Mouse (Mus musculus) myocyte (in vitro differentiated cells): ENCODE results near the gene Sec14l3. TPM values are rescaled to one million over a fixed set of nuclear protein-coding genes. Genes with fewer than 3 reads are reported as not detected.

Source experiments
- H3K27me3 ChIP-seq: one replicate; pipeline ENCODE4 v1.6.1; 2011; ENCODE audit not compliant: control insufficient read depth, insufficient read depth, insufficient read length
- H3K36me3 ChIP-seq: one replicate; pipeline ENCODE4 v1.6.1; 2011; ENCODE audit not compliant: control insufficient read depth, insufficient read depth
- H3K4me2 ChIP-seq: one replicate; pipeline ENCODE4 v1.6.1; 2011; ENCODE audit warnings: low read depth, control low read depth
- H3K4me3 ChIP-seq: one replicate; pipeline ENCODE4 v1.5.1; 2011; ENCODE audit warnings: mild to moderate bottlenecking, control low read depth, moderate library complexity
- H3K79me2 ChIP-seq: one replicate; pipeline ENCODE4 v1.6.1; 2011; ENCODE audit not compliant: control insufficient read depth, insufficient read depth
- H3ac ChIP-seq: one replicate; pipeline ENCODE4 v1.6.1; 2011; ENCODE audit not compliant: control insufficient read depth, insufficient read length
- CEBPB ChIP-seq: IDR thresholded peaks from 2 replicates; pipeline ENCODE4 v1.6.1; 2011; ENCODE audit warnings: mild to moderate bottlenecking, moderate library complexity; ENCODE audit not compliant: poor library complexity, insufficient read depth, severe bottlenecking
- E2F4 ChIP-seq: IDR thresholded peaks from one replicate; pipeline ENCODE4 v1.6.1; 2011; ENCODE audit warnings: mild to moderate bottlenecking, control low read depth, moderate library complexity; ENCODE audit not compliant: insufficient read depth
- MAX ChIP-seq: IDR thresholded peaks from one replicate; pipeline ENCODE4 v1.6.1; 2011; ENCODE audit warnings: low read depth, mild to moderate bottlenecking, control low read depth
- MYOD1 ChIP-seq, 3 experiments: IDR thresholded peaks; one replicate each; pipeline ENCODE4 v1.6.1; 2011; ENCODE audit warnings: control low read depth in 2 of 3, low read depth in 2 of 3, mild to moderate bottlenecking in 2 of 3, moderate library complexity in 1 of 3; ENCODE audit not compliant: insufficient read length in 2 of 3, control insufficient read depth in 1 of 3
- MYOG ChIP-seq, 3 experiments: IDR thresholded peaks; one replicate each; pipeline ENCODE4 v1.6.1; 2011; ENCODE audit warnings: control low read depth in 2 of 3, low read depth in 2 of 3, mild to moderate bottlenecking in 2 of 3; ENCODE audit not compliant: insufficient read length in 2 of 3, control insufficient read depth in 1 of 3, insufficient read depth in 1 of 3
- POLR2A ChIP-seq: IDR thresholded peaks from one replicate; pipeline ENCODE4 v1.6.1; 2011; ENCODE audit warnings: low read depth, mild to moderate bottlenecking, control low read depth, moderate library complexity; ENCODE audit not compliant: insufficient read length
- POLR2AphosphoS2 ChIP-seq: IDR thresholded peaks from one replicate; pipeline ENCODE4 v1.6.1; 2011; ENCODE audit warnings: low read depth, control low read depth; ENCODE audit not compliant: insufficient read length
- REST ChIP-seq: IDR thresholded peaks from one replicate; pipeline ENCODE4 v1.6.1; 2011; ENCODE audit warnings: mild to moderate bottlenecking, control low read depth, moderate library complexity; ENCODE audit not compliant: insufficient read depth, insufficient read length
- SRF ChIP-seq: IDR thresholded peaks from one replicate; pipeline ENCODE4 v1.6.1; 2011; ENCODE audit warnings: low read depth; ENCODE audit not compliant: control insufficient read depth, insufficient read length
- TCF12 ChIP-seq: IDR thresholded peaks from one replicate; pipeline ENCODE4 v1.6.1; 2011; ENCODE audit warnings: mild to moderate bottlenecking, control low read depth; ENCODE audit not compliant: poor library complexity, insufficient read depth, severe bottlenecking
- TCF3 ChIP-seq: IDR thresholded peaks from one replicate; pipeline ENCODE4 v1.6.1; 2011; ENCODE audit warnings: low read depth, control low read depth; ENCODE audit not compliant: insufficient read length
- USF1 ChIP-seq: IDR thresholded peaks from one replicate; pipeline ENCODE4 v1.6.1; 2011; ENCODE audit warnings: low read depth, mild to moderate bottlenecking, control low read depth, moderate library complexity
- polyA plus RNA-seq: library from polyadenylated mRNA; unstranded; fragments of >200 nt; fragmentation: generic; extraction: Trizol; gene quantifications from one replicate; pipeline ENCODE4 v1.2.1, GENCODE M21; 2012; ENCODE audit warnings: missing spikeins

Sec14l3 gene
- polyA plus RNA-seq, 1 experiment = not detected

DNA sequence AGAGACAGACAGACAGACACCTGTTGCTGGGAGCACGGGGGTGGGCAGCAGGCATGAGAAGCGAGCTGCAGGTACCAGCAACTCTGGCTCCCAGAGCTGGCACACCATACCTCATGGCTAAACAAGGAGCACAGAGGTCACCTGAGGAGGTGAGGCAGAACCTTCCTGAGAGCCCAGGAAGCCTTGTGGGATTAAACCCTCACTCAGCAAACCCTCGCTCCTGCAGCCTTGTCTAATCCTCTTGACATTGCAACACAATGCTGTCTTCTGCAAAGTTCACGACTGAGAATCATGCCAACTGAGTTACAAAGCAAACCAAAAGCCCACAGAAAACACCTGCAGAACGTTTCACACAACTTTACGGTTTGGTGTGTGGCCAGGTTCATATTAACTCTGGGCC lies 16.2 kb upstream of the Sec14l3 start:
- H3K4me2 ChIP-seq = no peak overlapping the region

DNA sequence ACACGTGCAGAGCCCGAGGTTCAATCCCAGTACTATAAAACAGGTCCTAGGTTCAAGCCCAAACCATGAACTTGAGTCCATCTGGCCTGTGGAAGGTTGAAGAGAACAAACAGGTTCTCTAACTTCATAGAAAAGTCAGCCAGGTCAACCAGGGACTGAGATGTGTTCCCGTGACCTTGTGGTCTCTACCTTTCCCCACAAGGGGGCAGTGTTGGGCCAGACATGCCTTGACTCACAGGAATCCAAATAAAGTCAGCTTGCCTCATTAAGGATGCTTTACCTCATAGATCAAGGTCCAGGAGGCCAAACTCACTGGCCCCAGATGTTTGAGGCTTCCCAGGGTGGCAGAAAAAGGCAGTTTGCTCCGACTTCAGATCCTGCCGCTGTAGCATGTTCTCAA lies 11.1 kb upstream of the Sec14l3 start:
- TF ChIP-seq SRF (peak; percentile 28), POLR2AphosphoS2 (no peak)
- Histone ChIP-seq H3K27me3 (peaks cover 39% of the 10 kb centered on the region), H3ac (no peak overlapping the region), H3K36me3 (no peaks in the 10 kb centered on the region), H3K4me2 (no peak overlapping the region), H3K4me3 (no peak overlapping the region), H3K79me2 (no peaks in the 10 kb centered on the region)

More for the DNA sequence above, 16.2 kb upstream of the Sec14l3 start:
- Histone ChIP-seq H3ac (no peak overlapping the region), H3K4me3 (no peak overlapping the region), H3K36me3 (no peaks in the 10 kb centered on the region), H3K27me3 (peaks cover 19% of the 10 kb centered on the region), H3K79me2 (no peaks in the 10 kb centered on the region)
- TF ChIP-seq SRF (no peak), MYOG (IDR thresholded peaks at IDR 0.05; ENCODE audit: control insufficient read depth in 1 of 3, insufficient read depth in 1 of 3, insufficient read length in 2 of 3, low read depth in 2 of 3) (no peak), USF1 (no peak), REST (no peak)

DNA sequence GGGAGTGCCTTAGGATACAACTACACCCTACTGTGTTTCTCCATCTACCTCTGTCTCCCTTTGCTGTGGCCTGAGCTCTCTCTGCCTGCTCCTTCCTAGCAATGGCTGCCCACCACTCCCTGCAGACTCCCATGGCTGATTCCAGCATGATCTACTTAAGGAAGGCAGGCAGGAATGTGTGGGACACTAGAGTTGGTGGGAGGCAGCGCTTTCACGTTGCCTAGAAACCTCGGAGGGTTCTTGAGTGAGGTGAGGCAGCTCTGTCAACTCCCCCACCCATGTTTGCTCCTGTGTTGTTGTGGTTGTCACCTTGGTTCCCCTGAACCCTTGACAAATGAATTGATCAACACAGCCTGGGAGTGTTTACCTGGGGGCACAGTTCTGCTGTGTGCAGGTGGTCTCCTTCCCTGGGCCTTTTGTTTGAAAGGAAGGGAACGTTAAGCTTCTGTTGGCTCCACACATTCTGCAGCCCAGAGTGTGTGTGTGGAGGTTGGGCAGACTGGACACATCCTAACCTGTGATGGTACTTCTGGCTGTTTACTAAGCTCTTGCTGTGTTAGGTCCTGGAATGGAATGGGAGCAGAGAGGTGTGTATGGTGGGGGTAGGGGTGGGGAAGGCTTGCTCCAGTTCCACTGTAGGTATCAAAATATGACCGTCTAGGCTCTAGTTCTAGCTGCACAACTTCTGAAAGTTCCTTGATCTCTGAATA lies 3.6 kb upstream of the Sec14l3 start:
- Histone ChIP-seq H3K27me3 (peaks cover 57% of the 10 kb centered on the region), H3K4me3 (no peak overlapping the region), H3ac (no peak overlapping the region), H3K4me2 (no peak overlapping the region), H3K79me2 (no peaks in the 10 kb centered on the region), H3K36me3 (no peaks in the 10 kb centered on the region)
- no peak for TF ChIP-seq POLR2A
- no peak for TF ChIP-seq TCF3
- no peak for TF ChIP-seq MAX
- TF ChIP-seq REST = no peak
- no peak for TF ChIP-seq SRF
- no peak for TF ChIP-seq MYOG (IDR thresholded peaks at IDR 0.05; ENCODE audit: control insufficient read depth in 1 of 3, insufficient read depth in 1 of 3, insufficient read length in 2 of 3, low read depth in 2 of 3)
- TF ChIP-seq MYOD1 (IDR thresholded peaks at IDR 0.05; ENCODE audit: control insufficient read depth in 1 of 3, insufficient read length in 2 of 3, low read depth in 2 of 3) = no peak
- no peak for TF ChIP-seq E2F4
- no peak for TF ChIP-seq USF1
- TF ChIP-seq CEBPB = no peak
- TF ChIP-seq TCF12 = no peak

DNA sequence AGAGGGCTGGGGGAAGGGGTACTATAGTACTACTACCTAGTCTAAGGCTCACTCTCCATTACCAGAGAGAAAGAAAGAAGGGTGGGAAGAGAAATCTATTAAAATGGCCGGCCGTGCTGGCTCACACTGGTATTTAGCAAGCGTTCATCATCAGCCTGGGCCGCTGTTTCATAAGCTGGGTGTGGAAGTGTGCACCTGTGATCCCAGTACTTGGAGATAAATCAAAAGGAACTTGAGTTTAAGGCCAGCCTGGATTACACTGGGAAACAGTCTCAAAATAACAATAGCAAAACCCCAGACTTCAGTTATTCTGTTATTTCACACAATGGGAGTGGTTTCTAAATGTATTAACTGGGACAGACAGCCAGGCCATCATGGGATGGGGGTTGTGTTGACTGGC lies 2.1 kb upstream of the Sec14l3 start:
- no peak for TF ChIP-seq SRF
- TF ChIP-seq TCF3 = no peak
- TF ChIP-seq E2F4 = no peak
- TF ChIP-seq POLR2A = no peak
- TF ChIP-seq REST = no peak
- no peak for TF ChIP-seq MAX
- no peak for TF ChIP-seq POLR2AphosphoS2
- no peak for TF ChIP-seq MYOD1 (IDR thresholded peaks at IDR 0.05; ENCODE audit: control insufficient read depth in 1 of 3, insufficient read length in 2 of 3, low read depth in 2 of 3)
- TF ChIP-seq TCF12 = no peak
- TF ChIP-seq USF1 = no peak
- no peak for TF ChIP-seq MYOG (IDR thresholded peaks at IDR 0.05; ENCODE audit: control insufficient read depth in 1 of 3, insufficient read depth in 1 of 3, insufficient read length in 2 of 3, low read depth in 2 of 3)
- H3K36me3 ChIP-seq = no peaks in the 10 kb centered on the region
- H3K27me3 ChIP-seq = peaks cover 47% of the 10 kb centered on the region
- no peak overlapping the region for H3K4me2 ChIP-seq
- H3K4me3 ChIP-seq = no peak overlapping the region
- H3ac ChIP-seq = no peak overlapping the region
- no peaks in the 10 kb centered on the region for H3K79me2 ChIP-seq

DNA sequence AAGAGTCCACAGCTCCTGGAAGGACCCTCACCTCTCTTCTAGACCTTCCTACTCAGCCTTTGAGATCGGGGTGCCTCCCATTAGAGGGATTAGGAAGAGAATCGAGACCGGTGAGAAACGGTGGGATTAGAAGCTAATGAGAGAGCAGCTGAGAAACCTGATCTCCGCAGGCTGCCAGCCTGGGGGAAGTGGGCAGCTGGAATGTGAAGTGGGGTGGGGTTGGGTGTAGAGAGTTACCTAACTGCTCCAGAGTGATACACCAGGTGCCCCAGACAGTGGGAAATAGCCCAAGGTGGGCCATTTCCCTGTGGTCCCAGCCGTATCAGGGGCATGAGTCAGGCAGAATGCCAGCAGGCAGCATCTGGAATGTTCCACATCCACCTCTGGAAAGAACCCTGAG lies 1.7 kb upstream of the Sec14l3 start:
- Histone ChIP-seq H3K4me2 (no peak overlapping the region), H3K27me3 (peaks cover 45% of the 10 kb centered on the region), H3K4me3 (no peak overlapping the region), H3ac (no peak overlapping the region), H3K79me2 (no peaks in the 10 kb centered on the region), H3K36me3 (no peaks in the 10 kb centered on the region)
- TF ChIP-seq REST (no peak), POLR2A (no peak), E2F4 (no peak), USF1 (no peak), CEBPB (no peak), TCF3 (no peak), MYOG (IDR thresholded peaks at IDR 0.05; ENCODE audit: control insufficient read depth in 1 of 3, insufficient read depth in 1 of 3, insufficient read length in 2 of 3, low read depth in 2 of 3) (no peak), MYOD1 (IDR thresholded peaks at IDR 0.05; ENCODE audit: control insufficient read depth in 1 of 3, insufficient read length in 2 of 3, low read depth in 2 of 3) (no peak), SRF (no peak), POLR2AphosphoS2 (no peak)
